Mouse (Mus musculus) ES-E14 (cell line): ENCODE results near the gene Pus7.

Experiments
- CHD2 ChIP-seq: IDR thresholded peaks from 2 replicates; pipeline ENCODE4 v1.6.1; 2014; ENCODE audit warnings: mild to moderate bottlenecking, low read depth, low read length, inconsistent platforms
- HCFC1 ChIP-seq: IDR thresholded peaks from 2 replicates; pipeline ENCODE4 v1.6.1; 2012; ENCODE audit warnings: low read length, inconsistent platforms, borderline replicate concordance; ENCODE audit not compliant: insufficient read depth
- ZNF384 ChIP-seq: IDR thresholded peaks from 2 replicates; pipeline ENCODE4 v1.6.1; 2012; ENCODE audit warnings: low read depth, low read length, inconsistent platforms

GRCm38 (mm10) chr5:23709661-23710060, 73.8 kb downstream of the Pus7 start:
- TF ChIP-seq ZNF384 (no peak), HCFC1 (no peak), CHD2 (no peak)
